Mouse (Mus musculus) liver, postnatal 0 days (tissue): Measurements from ENCODE around the gene Kng2.

Experiments used
- CTCF ChIP-seq: sonication (generic); IDR thresholded peaks from 2 replicates; pipeline ENCODE4 v1.5.1; 2016; ENCODE audit warnings: antibody characterized with exemption, low read depth
- EP300 ChIP-seq: IDR thresholded peaks from 2 replicates; pipeline ENCODE4 v1.6.1; 2016; ENCODE audit warnings: antibody characterized with exemption, low read depth, mild to moderate bottlenecking

GRCm38 (mm10) chr16:23033673-23034072 is 4.4 kb upstream of the Kng2 start:
- TF ChIP-seq CTCF (no peak), EP300 (no peak)
